Mouse (Mus musculus) neural tube, embryonic 11.5 days (tissue): Measurements from ENCODE around the gene Dpm1. TPM values are rescaled to one million over a fixed set of nuclear protein-coding genes. Genes with fewer than 3 reads are reported as not detected.

ENCODE experiments used
- ATAC-seq: fragments of 200-750 bp; cut with Nextera tagmentation; 2 replicates; pipeline ENCODE4 v1.8.0; 2017; ENCODE audit warnings: moderate number of reproducible peaks, mild to moderate bottlenecking, moderate TSS enrichment, moderate library complexity; ENCODE audit not compliant: insufficient read depth, low FRiP score, low TSS enrichment
- DNase-seq: peaks from one replicate; pipeline ENCODE4 v3.0.0-alpha.2; 2015; ENCODE audit warnings: low spot score
- H3K27ac ChIP-seq: fragments of 300-500 bp; sonication (generic); 2 replicates; pipeline ENCODE4 v1.5.1; 2014; ENCODE audit warnings: low read depth, mild to moderate bottlenecking, low read length
- H3K27me3 ChIP-seq: fragments of 300-500 bp; sonication (generic); 2 replicates; pipeline ENCODE4 v1.6.1; 2014; ENCODE audit warnings: mild to moderate bottlenecking, low read length, mixed read lengths; ENCODE audit not compliant: control insufficient read depth, insufficient read depth
- H3K36me3 ChIP-seq: fragments of 300-500 bp; sonication (generic); 2 replicates; pipeline ENCODE4 v1.6.1; 2014; ENCODE audit warnings: mild to moderate bottlenecking, low read length, moderate library complexity, mixed read lengths; ENCODE audit not compliant: control insufficient read depth, insufficient read depth
- H3K4me1 ChIP-seq: fragments of 300-500 bp; sonication (generic); 2 replicates; pipeline ENCODE4 v1.6.1; 2014; ENCODE audit warnings: low read length, mixed read lengths; ENCODE audit not compliant: control insufficient read depth, insufficient read depth
- H3K4me2 ChIP-seq: fragments of 300-500 bp; sonication (generic); 2 replicates; pipeline ENCODE4 v1.6.1; 2014; ENCODE audit warnings: low read depth, mild to moderate bottlenecking, moderate library complexity
- H3K4me3 ChIP-seq: fragments of 300-500 bp; sonication (generic); 2 replicates; pipeline ENCODE4 v1.5.1; 2014; ENCODE audit warnings: low read depth, low read length
- H3K9ac ChIP-seq: fragments of 300-500 bp; sonication (generic); 2 replicates; pipeline ENCODE4 v1.6.1; 2014; ENCODE audit warnings: mild to moderate bottlenecking, low read length
- H3K9me3 ChIP-seq: fragments of 300-500 bp; sonication (generic); 2 replicates; pipeline ENCODE4 v1.6.1; 2016; ENCODE audit warnings: low read length; ENCODE audit not compliant: control insufficient read depth
- WGBS: fragments of 180-500 bp; shearing (Covaris S2); extraction: QIAGEN DNeasy Blood & Tissue Kit; methylation state at CpG from one replicate; pipeline ENCODE4 v1.1.7; 2014; 5-methylcytosine and 5-hydroxymethylcytosine counted together
- polyA plus RNA-seq: library from polyadenylated mRNA; unstranded; fragments of >200 nt; fragmentation: Nextera tagmentation; extraction: Ambion mirVana; gene quantifications from 2 replicates; pipeline ENCODE4 v1.2.1, GENCODE M21; 2014

Gene Dpm1
- polyA plus RNA-seq, 1 experiment from 2014 or later: 48.7 TPM

DNA sequence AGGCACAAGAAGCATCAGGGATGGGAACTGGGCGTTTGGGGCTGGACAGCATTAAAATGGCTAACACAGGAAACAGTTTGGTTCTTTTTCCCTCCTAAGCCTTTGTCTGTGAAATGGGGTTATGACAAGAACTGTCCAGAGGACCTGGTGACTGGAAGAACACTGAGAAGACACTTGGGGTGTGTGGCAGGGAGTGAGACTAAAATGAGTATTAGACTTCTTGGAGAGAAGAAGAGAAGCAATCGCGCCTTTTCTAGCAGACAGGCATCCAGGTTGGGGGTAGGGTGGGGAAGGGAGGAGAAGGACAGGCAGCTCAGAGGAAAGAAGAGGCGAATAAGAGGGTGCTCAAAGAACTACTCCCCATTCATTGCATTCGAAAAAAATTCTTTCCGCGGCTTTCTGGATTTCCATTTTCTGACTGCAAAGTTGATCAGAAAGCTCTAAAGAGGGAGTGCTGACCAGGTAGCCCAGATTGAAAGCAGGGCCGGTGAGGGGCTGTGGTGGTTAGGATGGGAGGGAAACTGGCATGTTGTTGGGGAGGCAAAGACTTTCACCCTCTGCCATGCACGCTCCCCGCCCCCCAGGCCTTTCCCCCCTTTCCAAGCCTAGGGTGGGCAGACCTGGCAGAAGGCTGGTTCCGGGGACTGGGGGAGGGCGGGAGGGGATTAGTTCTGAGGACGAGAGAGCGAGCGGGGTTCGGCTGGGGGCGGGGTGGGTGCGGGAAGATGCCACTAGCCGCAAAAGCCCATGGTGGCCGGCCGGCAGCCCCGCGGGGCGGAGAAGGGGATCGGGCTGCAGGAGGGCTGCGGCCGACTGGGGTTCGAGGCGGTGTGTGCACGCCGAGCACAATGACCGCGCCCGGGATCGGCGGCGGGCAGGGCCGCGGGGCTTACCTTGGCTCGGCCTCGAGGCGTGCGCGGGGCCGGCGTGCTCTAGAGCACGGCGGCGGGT lies 24.4 kb downstream of the Dpm1 start:
- DNase-seq (peak; percentile 45), ATAC-seq (0 out of 2 replicates have a peak, but pooled peaks have one; percentile 17)
- Histone ChIP-seq H3K9me3 (no peaks in the 10 kb centered on the region), H3K9ac (peak overlapping the region; percentile 100), H3K4me3 (peak overlapping the region; percentile 100), H3K27ac (peak overlapping the region; percentile 99), H3K27me3 (no peaks in the 10 kb centered on the region), H3K36me3 (peaks cover 7% of the 10 kb centered on the region), H3K4me1 (peaks cover 8% of the 10 kb centered on the region), H3K4me2 (peak overlapping the region; percentile 62)
- WGBS: 0% methylated on average over 40 of the region's 49 CpGs

DNA sequence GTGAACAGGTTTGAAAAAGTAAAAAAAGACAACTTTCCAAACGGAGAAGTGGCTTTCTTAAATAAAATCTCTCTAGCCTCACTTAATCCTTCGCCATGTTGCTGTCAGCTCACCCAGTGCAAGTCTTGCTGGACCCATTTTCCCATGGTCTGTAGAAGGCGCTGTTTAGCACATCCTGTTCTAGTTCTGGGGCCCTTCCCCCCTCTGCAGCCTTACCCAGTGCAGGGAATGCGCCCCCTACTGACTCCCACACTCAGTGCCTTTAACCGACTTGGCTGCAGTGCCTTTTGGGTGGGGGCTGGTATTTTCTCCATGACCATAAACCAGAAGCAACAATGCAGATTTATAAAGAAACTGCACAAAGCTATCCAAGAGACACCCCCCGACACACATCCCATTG lies 25.1 kb downstream of the Dpm1 start:
- peaks cover 7% of the 10 kb centered on the region for H3K36me3 ChIP-seq
- H3K27ac ChIP-seq: peak overlapping the region; percentile 99; the same call in 1 of the 2 replicates
- no peaks in the 10 kb centered on the region for H3K9me3 ChIP-seq
- H3K9ac ChIP-seq: peak overlapping the region; percentile 100
- H3K4me3 ChIP-seq: peak overlapping the region; percentile 100
- H3K27me3 ChIP-seq: no peaks in the 10 kb centered on the region
- peak overlapping the region; percentile 62 for H3K4me2 ChIP-seq
- whole genome bisulfite sequencing: 11% methylated on average over 6 of the region's 6 CpGs
- ATAC-seq (0 out of 2 replicates have a peak, but pooled peaks have one; percentile 18), DNase-seq (peak; percentile 89)
- peaks cover 8% of the 10 kb centered on the region for H3K4me1 ChIP-seq

DNA sequence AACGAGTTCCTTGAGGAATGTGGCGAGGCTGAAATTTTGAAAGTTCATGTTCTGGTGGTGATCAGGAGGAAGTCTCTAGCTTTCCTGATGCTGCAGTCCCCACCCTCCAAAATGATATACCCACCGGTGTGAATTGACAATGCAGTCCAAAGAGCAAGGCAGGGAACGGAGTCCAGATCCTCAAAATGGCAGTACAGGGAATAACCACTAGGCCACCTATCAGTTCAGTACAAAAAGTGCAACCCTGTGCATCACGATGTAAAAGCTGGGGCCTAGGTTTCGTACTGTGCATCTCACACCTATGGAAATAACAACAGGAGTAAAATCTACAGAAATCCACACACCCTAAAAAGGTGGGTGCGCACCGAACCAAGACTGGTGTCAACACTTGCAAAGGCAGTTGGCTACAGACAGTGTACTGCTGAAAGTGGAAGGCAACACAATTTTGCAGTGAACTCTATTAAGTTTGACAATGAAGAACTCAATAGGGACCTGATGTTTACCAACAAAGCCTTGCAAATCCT lies 25.9 kb downstream of the Dpm1 start:
- no peaks in the 10 kb centered on the region for H3K9me3 ChIP-seq
- peak overlapping the region; percentile 62 for H3K4me2 ChIP-seq
- H3K27me3 ChIP-seq: no peaks in the 10 kb centered on the region
- peaks cover 7% of the 10 kb centered on the region for H3K36me3 ChIP-seq
- peaks cover 9% of the 10 kb centered on the region for H3K4me1 ChIP-seq
- peak overlapping the region; percentile 100 for H3K4me3 ChIP-seq
- ATAC-seq (no peak), DNase-seq (no peak)
- 91% methylated on average over 8 of the region's 8 CpGs for WGBS
- no peak overlapping the region; the same call in none of the 2 replicates for H3K9ac ChIP-seq
- H3K27ac ChIP-seq: no peak overlapping the region

DNA sequence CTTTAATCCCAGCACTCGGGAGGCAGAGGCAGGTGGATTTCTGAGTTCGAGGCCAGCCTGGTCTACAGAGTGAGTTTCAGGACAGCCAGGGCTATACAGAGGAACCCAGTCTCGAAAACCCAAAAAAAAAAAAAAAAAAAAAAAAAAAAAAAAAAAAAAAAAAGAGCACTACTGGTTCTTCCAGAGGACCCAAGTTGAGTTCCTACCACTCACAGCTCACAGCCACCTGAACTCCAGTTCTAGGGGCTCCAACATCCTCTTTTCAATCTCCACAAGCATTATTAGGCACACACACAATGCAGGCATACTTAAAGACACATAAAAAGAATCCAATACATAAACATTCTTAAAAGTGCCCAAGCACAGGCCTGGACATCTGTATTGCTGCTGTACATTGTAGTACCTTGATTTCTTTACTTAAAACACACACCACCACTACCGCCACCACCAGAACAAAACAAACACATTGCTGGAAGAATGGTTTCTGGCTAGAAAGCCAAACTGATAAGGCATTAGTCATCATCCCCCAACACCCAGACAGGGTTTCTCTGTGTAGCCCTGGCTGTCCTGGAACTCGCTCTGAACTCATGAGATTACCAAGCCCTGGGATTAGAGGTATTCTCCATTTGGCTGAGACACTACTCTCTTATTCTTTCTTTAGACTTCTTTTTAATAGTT lies 30.2 kb downstream of the Dpm1 start:
- ATAC-seq: no peak
- Histone ChIP-seq H3K4me2 (no peak overlapping the region), H3K9me3 (no peaks in the 10 kb centered on the region), H3K27me3 (no peaks in the 10 kb centered on the region), H3K36me3 (peaks cover 7% of the 10 kb centered on the region), H3K4me1 (peaks cover 13% of the 10 kb centered on the region), H3K9ac (no peak overlapping the region), H3K4me3 (no peak overlapping the region), H3K27ac (no peak overlapping the region)
- no peak for DNase-seq
- WGBS: 92% methylated on average over 3 of the region's 5 CpGs

DNA sequence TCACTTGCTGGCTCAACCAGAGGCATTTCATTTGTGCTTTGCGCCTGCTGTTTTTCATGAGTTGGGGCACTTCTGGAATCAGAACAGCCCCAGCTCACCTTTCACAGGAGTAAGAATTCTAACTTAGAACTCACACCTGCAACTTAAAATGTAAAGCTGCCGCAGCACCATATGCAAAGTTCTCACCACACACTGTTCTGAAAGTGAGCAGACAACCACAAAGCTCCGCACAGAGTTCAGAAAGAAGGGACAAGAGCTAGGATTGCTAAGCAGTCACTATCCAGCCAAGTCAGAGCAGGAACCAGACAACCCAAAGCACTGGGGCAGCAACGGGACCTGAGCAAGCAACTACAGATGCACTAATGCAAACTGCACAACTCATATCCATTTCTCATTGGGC lies 30.9 kb downstream of the Dpm1 start:
- no peak for DNase-seq
- Histone ChIP-seq H3K27me3 (no peaks in the 10 kb centered on the region), H3K4me2 (no peak overlapping the region), H3K4me1 (peaks cover 7% of the 10 kb centered on the region), H3K9ac (no peak overlapping the region), H3K36me3 (peaks cover 5% of the 10 kb centered on the region), H3K4me3 (no peak overlapping the region), H3K9me3 (no peaks in the 10 kb centered on the region), H3K27ac (no peak overlapping the region)
- no peak for ATAC-seq
- WGBS: 95% methylated on average over 4 of the region's 4 CpGs

DNA sequence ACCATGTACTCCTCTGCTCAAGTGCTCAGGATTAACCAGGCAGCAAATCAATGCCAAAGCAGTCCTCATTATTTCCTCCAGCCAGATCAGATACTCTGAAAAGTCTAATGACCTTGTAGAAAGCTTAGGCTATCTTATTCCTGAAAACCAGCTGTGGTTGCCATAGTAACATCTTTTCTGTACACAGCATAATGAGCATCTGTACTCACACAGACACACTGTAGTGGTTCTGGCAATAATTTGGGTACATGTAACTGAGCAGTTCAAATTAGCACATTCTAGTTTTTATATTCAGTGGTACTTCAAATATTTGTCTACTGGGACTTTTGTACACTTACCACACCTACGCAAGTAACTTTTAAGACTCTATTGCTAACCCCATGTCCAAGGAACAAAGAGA lies 32.0 kb downstream of the Dpm1 start:
- DNase-seq (no peak), ATAC-seq (no peak)
- Histone ChIP-seq H3K4me3 (no peak overlapping the region), H3K27ac (no peak overlapping the region), H3K9me3 (no peaks in the 10 kb centered on the region), H3K36me3 (peaks cover 2% of the 10 kb centered on the region), H3K27me3 (no peaks in the 10 kb centered on the region), H3K9ac (no peak overlapping the region), H3K4me2 (no peak overlapping the region), H3K4me1 (peaks cover 5% of the 10 kb centered on the region)
- WGBS: 97% methylated on average over 1 of the region's 1 CpGs

DNA sequence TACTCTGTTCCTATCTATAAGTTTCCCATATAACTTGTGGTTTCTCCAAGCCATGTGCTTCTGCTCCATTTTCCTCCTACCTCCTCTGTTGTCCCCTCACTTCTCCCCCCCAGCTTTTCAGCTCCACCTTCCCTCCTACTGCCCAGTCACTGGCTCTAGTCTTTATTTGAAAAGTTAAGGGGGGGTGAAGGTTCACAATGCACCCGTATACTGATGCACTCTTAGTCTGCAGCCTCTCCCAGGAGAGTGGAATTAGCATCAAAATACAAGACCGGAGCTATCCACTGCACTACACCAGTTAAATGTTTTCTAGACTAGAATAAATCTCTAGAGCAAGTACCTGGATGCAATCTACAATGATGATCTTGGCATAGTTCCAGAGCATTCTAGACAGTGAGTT lies 34.7 kb downstream of the Dpm1 start:
- Histone ChIP-seq H3K9ac (no peak overlapping the region), H3K9me3 (no peaks in the 10 kb centered on the region), H3K4me1 (peaks cover 5% of the 10 kb centered on the region), H3K27me3 (no peaks in the 10 kb centered on the region), H3K4me3 (no peak overlapping the region), H3K4me2 (no peak overlapping the region), H3K27ac (no peak overlapping the region), H3K36me3 (no peaks in the 10 kb centered on the region; the same call in 1 of the 2 replicates)
- no peak for ATAC-seq
- WGBS: 63% methylated on average over 2 of the region's 2 CpGs
- DNase-seq: no peak

DNA sequence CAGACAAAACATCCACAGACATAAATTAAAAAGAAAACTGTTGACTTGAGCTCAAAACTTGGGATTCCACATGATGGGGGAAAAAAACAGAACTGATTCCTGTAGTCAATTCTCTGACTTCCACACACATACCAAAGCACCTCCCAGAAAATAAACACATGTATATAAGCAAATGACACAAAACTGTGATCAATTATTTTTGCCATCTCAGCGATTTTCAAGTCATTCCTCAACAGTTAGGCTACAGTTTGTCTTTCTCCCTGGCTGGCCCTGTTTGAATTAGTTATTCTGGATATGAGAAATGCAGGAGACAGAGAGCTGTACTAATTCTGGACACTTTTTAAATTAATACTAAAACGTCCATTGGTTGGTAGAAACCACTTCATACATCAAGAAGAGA lies 36.7 kb downstream of the Dpm1 start:
- Histone ChIP-seq H3K9ac (no peak overlapping the region), H3K27ac (no peak overlapping the region), H3K27me3 (no peaks in the 10 kb centered on the region), H3K9me3 (no peaks in the 10 kb centered on the region), H3K4me2 (no peak overlapping the region), H3K4me3 (no peak overlapping the region), H3K36me3 (no peaks in the 10 kb centered on the region; the same call in 1 of the 2 replicates), H3K4me1 (peaks cover under 1% of the 10 kb centered on the region; the same call in 1 of the 2 replicates)
- WGBS: 91% methylated on average over 2 of the region's 2 CpGs
- no peak for ATAC-seq
- DNase-seq: no peak
